Mouse (Mus musculus) thymus, adult 2 months (tissue): ENCODE data around the gene Lsp1.

Experiments
- CTCF ChIP-seq: fragments of 200-500 bp; IDR thresholded peaks from 2 replicates; pipeline ENCODE4 v1.5.1; 2012; ENCODE audit warnings: mild to moderate bottlenecking, control low read depth, low read length, moderate library complexity, borderline replicate concordance; ENCODE audit not compliant: control insufficient read depth, poor library complexity, insufficient read depth; ENCODE audit errors: extremely low read depth
- POLR2A ChIP-seq: fragments of 200-500 bp; IDR thresholded peaks from 2 replicates; pipeline ENCODE4 v1.6.1; 2012; ENCODE audit warnings: mild to moderate bottlenecking, low read length, control low read depth, moderate library complexity; ENCODE audit not compliant: control insufficient read depth, poor library complexity, insufficient read depth; ENCODE audit errors: extremely low read depth

DNA sequence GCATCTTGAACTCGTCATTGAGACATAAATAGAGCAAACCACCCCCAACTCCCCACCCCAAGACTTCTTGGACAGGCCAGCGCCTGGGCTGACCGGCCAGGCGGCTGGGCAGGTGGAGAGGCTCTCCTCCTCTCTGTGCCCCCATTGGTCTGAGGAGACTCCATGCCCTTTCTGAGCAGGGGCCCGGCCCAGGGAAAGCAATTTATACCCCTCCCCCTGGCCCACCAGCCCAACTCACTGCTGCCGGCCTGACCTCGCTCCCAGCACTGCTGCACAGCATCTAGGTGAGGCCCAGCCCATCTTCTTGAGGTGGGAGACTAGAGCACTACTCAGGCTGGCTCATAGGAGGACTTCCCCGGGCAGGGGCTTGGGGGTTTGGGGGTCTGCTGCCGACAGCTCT lies 19.0 kb upstream of the Lsp1 start, which contains the start of gene Tnni2:
- no peak for TF ChIP-seq CTCF
- no peak for TF ChIP-seq POLR2A
